Mouse (Mus musculus) ovary, adult 2 months (tissue): ENCODE measurements around the gene Itih5. TPM values are rescaled to one million over a fixed set of nuclear protein-coding genes. Genes with fewer than 3 reads are reported as not detected.

Source experiments
- polyA plus RNA-seq: library from polyadenylated mRNA; depleted of rRNA; stranded (reverse); fragments of >200 nt; gene quantifications from 2 replicates; pipeline ENCODE4 v1.2.3, GENCODE M21; 2012; rRNA removed

Gene Itih5
- 46.8 and 55.7 TPM in 2 replicates for polyA plus RNA-seq

DNA sequence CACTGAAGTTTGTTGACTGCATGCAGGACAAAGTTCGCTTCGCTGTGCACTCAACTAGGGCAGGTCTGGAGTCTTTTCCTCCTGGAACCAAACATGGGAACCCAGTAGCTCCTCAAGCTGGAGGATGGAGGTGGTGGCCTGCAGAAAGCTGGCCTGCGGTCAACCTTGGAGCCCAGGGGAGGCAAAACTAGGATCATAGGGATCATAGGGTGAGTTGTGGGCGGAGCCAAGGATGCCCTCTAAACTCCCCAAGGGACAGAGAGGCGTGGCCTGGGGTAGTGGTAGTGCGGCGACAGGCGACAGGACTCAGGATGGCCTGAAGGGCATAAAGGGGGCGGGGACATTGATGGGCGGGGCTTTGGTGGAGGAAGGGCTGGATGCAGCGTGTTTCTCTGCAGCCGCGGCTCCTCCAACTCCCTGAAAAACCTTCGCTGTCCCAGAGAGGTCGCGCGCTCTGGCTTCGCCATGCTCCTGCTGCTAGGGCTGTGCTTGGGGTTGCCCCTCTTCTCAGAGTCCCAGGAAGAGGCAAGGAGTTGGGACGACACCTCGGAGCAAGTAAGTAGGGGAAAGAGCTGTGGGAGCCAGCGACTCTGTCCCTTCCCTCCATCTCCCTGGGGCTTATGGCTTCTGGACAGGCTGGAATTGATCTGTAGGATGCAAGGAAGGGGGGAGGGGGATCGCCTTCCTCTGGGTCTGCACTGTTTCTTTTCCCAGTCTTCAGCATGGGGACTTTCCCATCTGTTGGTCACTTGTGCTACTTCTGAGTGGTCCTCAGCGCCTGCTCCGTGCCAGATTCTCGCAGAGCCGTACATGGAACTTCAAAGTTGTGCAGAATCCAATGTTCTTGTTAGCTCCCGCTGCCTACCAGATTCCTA is at the start of gene Itih5:
Gene Itih5 (plus strand): TSS at position 371 of the 875 bp plus-strand sequence.

DNA sequence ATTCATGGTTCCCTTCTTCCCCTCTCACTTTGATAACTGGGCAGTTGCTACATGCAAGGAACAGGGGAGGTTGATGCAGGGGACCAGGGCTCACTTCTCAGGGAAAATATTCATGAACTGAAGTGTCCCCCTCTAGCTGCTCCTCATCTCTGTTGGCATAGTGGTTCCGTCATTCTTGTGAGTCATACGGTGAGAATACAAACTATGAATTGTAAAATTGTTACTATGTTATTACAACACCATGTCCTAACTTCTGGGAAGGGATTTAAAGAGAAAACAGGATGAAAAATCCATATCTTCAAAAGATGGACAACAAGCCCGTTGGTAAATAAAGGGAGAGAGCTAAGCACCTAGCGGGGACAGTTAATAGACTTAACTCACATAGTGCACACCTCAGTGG is 22.1 kb upstream of the Itih5 start, which contains the start of gene Itih2:
Gene Itih2 (minus strand): TSS at position 101 of the 400 bp plus-strand sequence.

Other genes with a start within 250 kb of the Itih5 start
- 7.1 and 9.9 TPM in 2 replicates for gene Taf3, start 105.0 kb upstream of the Itih5 start, polyA plus RNA-seq
- gene Atp5c1, start 73.1 kb upstream of the Itih5 start, polyA plus RNA-seq: 270 and 315 TPM in 2 replicates
- 2.6 and 2.7 TPM in 2 replicates for gene Kin, start 73.0 kb upstream of the Itih5 start, polyA plus RNA-seq
- 5.0 and 7.0 TPM in 2 replicates for gene Itih2, start 22.2 kb upstream of the Itih5 start, polyA plus RNA-seq
- 0.18 and 0.29 TPM in 2 replicates for gene Sfmbt2, start 216.9 kb downstream of the Itih5 start, polyA plus RNA-seq